Mouse (Mus musculus) C2C12 (cell line): ENCODE measurements at regions not wholly inside any gene's neighbourhood (a gene's known extent, or its start where the extent isn't known, plus 50 kb on each side); places are given as distances from the start of the nearest gene placed in this dataset.

Experiments
- CTCF ChIP-seq: IDR thresholded peaks from one replicate; pipeline ENCODE4 v1.5.1; 2011; ENCODE audit not compliant: control insufficient read depth, insufficient read depth, insufficient read length
- USF1 ChIP-seq: IDR thresholded peaks from one replicate; pipeline ENCODE4 v1.6.1; 2011; ENCODE audit warnings: low read depth, mild to moderate bottlenecking, control low read depth, moderate library complexity

DNA sequence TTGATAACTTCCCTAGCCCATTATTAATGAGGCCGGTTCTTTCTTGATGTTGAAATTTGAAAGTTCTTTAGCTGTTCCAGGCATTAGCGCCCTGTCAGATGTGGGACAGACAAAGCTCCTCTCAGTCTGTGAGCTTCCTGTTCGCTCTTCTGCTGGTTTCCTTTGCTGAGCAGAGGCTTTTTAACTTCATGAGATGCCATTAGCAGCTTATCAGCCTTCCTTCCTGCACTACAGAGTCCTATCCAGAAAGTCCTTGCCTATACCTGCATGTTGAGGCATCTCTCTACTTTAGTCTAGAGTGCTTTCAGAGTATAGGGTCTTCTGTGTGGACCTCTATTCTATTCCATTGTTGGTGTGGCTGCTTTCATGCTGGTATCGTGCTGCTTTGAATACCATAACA lies 126.3 kb upstream of the Mpp6 start:
- TF ChIP-seq CTCF, result no peak
- TF ChIP-seq USF1, result no peak
